Mouse (Mus musculus): ENCODE data around the gene Sva. TPM values are rescaled to one million over a fixed set of nuclear protein-coding genes. Genes with fewer than 3 reads are reported as not detected.

The Sva gene
- not detected for total RNA-seq (2021)
- long read RNA-seq, experiment 1, result 0 reads
- long read RNA-seq, experiment 2, result 0 reads

DNA sequence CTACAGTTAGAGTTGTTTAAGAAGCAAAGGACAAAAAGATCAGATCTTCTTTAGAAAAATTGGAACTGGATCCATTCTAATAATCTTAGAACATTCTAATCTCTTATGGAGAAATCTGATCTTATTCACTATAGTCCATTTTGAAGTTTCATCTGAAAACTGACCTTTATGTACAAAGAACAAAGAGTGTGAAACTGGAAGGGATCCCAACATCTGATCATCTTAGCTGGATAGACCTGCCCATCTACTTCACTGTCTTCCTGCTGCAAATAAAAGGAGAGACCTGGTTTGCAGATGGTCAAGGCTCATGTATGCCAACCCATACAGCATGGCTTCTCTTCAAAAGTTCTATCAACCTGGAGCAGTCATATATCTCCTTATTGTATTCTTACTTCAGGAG is at the start of gene Sva:
Gene Sva (plus strand): TSS at position 301 of the 400 bp plus-strand sequence.
- DNase-seq, result no peak

Other genes with a start within 250 kb of the Sva start
- not detected for gene Pip, start 190.9 kb upstream of the Sva start, total RNA-seq (2021)
- gene Sval2, start 185.4 kb upstream of the Sva start, total RNA-seq (2021), result not detected
- gene Sval1, start 86.8 kb upstream of the Sva start, total RNA-seq (2021), result not detected
- gene Sval3, start 70.3 kb upstream of the Sva start, total RNA-seq (2021), result not detected
- not detected for gene Tas2r139, start 102.5 kb downstream of the Sva start, total RNA-seq (2021)
- gene Tas2r144, start 176.9 kb downstream of the Sva start, total RNA-seq (2021), result not detected
- 100 to 1,000 TPM; 151 to 158 TPM for gene Gstk1, start 207.5 kb downstream of the Sva start, total RNA-seq (2021)
- gene Tmem139, start 223.6 kb downstream of the Sva start, total RNA-seq (2021), result under 1 TPM in 1 of 2 experiments, not detected in 1; 0.33 TPM
- gene Casp2, start 226.6 kb downstream of the Sva start, total RNA-seq (2021), result 10 to 100 TPM; 11.0 to 13.7 TPM
- 1 to 10 TPM; 3.7 to 4.7 TPM for gene Clcn1, start 248.3 kb downstream of the Sva start, total RNA-seq (2021)

Measured in heart, adult 18-20 months (tissue).